Mouse (Mus musculus): ENCODE measurements at regions not wholly inside any gene's neighbourhood (a gene's known extent, or its start where the extent isn't known, plus 50 kb on each side); places are given as distances from the start of the nearest gene placed in this dataset.
A peak's percentile ranks its signal among the peaks of the same experiment; 100 is the strongest.

GRCm38 (mm10) chr1:60649303-60649850 lies 67.2 kb upstream of the Cd28 start:
- H3K27me3 ChIP-seq (replicated peaks): no peaks in the 10 kb centered on the region
- no peak overlapping the region for H3K4me2 ChIP-seq (replicated peaks)
- no peak overlapping the region for H3K9ac ChIP-seq
- whole genome bisulfite sequencing: 60% methylated on average over 8 of the region's 8 CpGs
- H3K4me3 ChIP-seq (replicated peaks): no peak overlapping the region
- no peak overlapping the region for H3K27ac ChIP-seq
- H3K9me3 ChIP-seq: no peaks in the 10 kb centered on the region
- ATAC-seq: no peak
- H3K4me1 ChIP-seq (replicated peaks): peaks cover 6% of the 10 kb centered on the region; the same call in 1 of the 2 replicates
- H3K36me3 ChIP-seq: no peaks in the 10 kb centered on the region

GRCm38 (mm10) chr1:60646828-60647227 lies 69.8 kb upstream of the Cd28 start:
- 91% methylated on average over 5 of the region's 5 CpGs for WGBS
- no peak for ATAC-seq
- H3K4me2 ChIP-seq (replicated peaks): no peak overlapping the region
- H3K9me3 ChIP-seq: no peaks in the 10 kb centered on the region
- H3K36me3 ChIP-seq: no peaks in the 10 kb centered on the region
- H3K9ac ChIP-seq: no peak overlapping the region
- no peak overlapping the region for H3K27ac ChIP-seq
- no peaks in the 10 kb centered on the region for H3K27me3 ChIP-seq (replicated peaks)
- H3K4me3 ChIP-seq (replicated peaks): no peak overlapping the region
- no peaks in the 10 kb centered on the region for H3K4me1 ChIP-seq (replicated peaks)

- Histone ChIP-seq H3K4me3 (replicated peaks) (no peak overlapping the region), H3K27ac (no peak overlapping the region), H3K4me1 (replicated peaks) (no peaks in the 10 kb centered on the region), H3K27me3 (replicated peaks) (no peaks in the 10 kb centered on the region), H3K4me2 (replicated peaks) (no peak overlapping the region), H3K9ac (no peak overlapping the region), H3K9me3 (no peaks in the 10 kb centered on the region), H3K36me3 (no peaks in the 10 kb centered on the region)
- 66% methylated on average over 5 of the region's 5 CpGs for WGBS
- ATAC-seq: no peak
Measured at GRCm38 (mm10) chr1:60646174-60646573, 70.4 kb upstream of the Cd28 start.

GRCm38 (mm10) chr1:60645176-60645575 lies 71.4 kb upstream of the Cd28 start:
- Histone ChIP-seq H3K27ac (no peak overlapping the region), H3K27me3 (replicated peaks) (no peaks in the 10 kb centered on the region), H3K4me1 (replicated peaks) (no peaks in the 10 kb centered on the region), H3K9ac (no peak overlapping the region), H3K4me2 (replicated peaks) (no peak overlapping the region), H3K36me3 (no peaks in the 10 kb centered on the region), H3K9me3 (no peaks in the 10 kb centered on the region), H3K4me3 (replicated peaks) (no peak overlapping the region)
- WGBS: 88% methylated on average over 1 of the region's 1 CpGs
- no peak for ATAC-seq

- 68% methylated on average over 3 of the region's 3 CpGs for WGBS
- Histone ChIP-seq H3K4me3 (replicated peaks) (no peak overlapping the region), H3K27ac (no peak overlapping the region), H3K27me3 (replicated peaks) (no peaks in the 10 kb centered on the region), H3K9ac (no peak overlapping the region), H3K36me3 (no peaks in the 10 kb centered on the region), H3K9me3 (no peaks in the 10 kb centered on the region), H3K4me1 (replicated peaks) (no peaks in the 10 kb centered on the region), H3K4me2 (replicated peaks) (no peak overlapping the region)
- ATAC-seq: no peak
Measured at GRCm38 (mm10) chr1:60642761-60643160, 73.8 kb upstream of the Cd28 start.

GRCm38 (mm10) chr1:60642175-60642574 lies 74.4 kb upstream of the Cd28 start:
- Histone ChIP-seq H3K4me1 (replicated peaks) (no peaks in the 10 kb centered on the region), H3K27ac (no peak overlapping the region), H3K27me3 (replicated peaks) (no peaks in the 10 kb centered on the region), H3K4me3 (replicated peaks) (no peak overlapping the region), H3K4me2 (replicated peaks) (no peak overlapping the region), H3K9ac (no peak overlapping the region), H3K36me3 (no peaks in the 10 kb centered on the region), H3K9me3 (no peaks in the 10 kb centered on the region)
- WGBS: 36% methylated on average over 2 of the region's 2 CpGs
- no peak; the same call in 1 of the 2 replicates for ATAC-seq

- peak; percentile 60 for ATAC-seq
- no peaks in the 10 kb centered on the region for H3K36me3 ChIP-seq
- no peak overlapping the region for H3K27ac ChIP-seq
- 53% methylated on average over 7 of the region's 7 CpGs for WGBS
- no peaks in the 10 kb centered on the region for H3K27me3 ChIP-seq (replicated peaks)
- no peaks in the 10 kb centered on the region for H3K9me3 ChIP-seq
- H3K4me3 ChIP-seq (replicated peaks): no peak overlapping the region
- H3K4me1 ChIP-seq (replicated peaks): no peaks in the 10 kb centered on the region
- no peak overlapping the region for H3K4me2 ChIP-seq (replicated peaks)
- no peak overlapping the region for H3K9ac ChIP-seq
Measured at GRCm38 (mm10) chr1:60641324-60641764, 74.4 kb upstream of the Raph1 start.

- no peak overlapping the region for H3K4me2 ChIP-seq (replicated peaks)
- no peak for ATAC-seq
- H3K27ac ChIP-seq: no peak overlapping the region
- H3K4me3 ChIP-seq (replicated peaks): no peak overlapping the region
- H3K9ac ChIP-seq: no peak overlapping the region
- H3K4me1 ChIP-seq (replicated peaks): no peaks in the 10 kb centered on the region
- WGBS: 82% methylated on average over 2 of the region's 2 CpGs
- no peaks in the 10 kb centered on the region for H3K9me3 ChIP-seq
- no peaks in the 10 kb centered on the region for H3K36me3 ChIP-seq
- H3K27me3 ChIP-seq (replicated peaks): no peaks in the 10 kb centered on the region
Measured at GRCm38 (mm10) chr1:60639536-60639935, 72.6 kb upstream of the Raph1 start.

- Histone ChIP-seq H3K36me3 (no peaks in the 10 kb centered on the region), H3K27ac (no peak overlapping the region), H3K4me3 (replicated peaks) (no peak overlapping the region), H3K4me1 (replicated peaks) (no peaks in the 10 kb centered on the region), H3K9me3 (no peaks in the 10 kb centered on the region), H3K4me2 (replicated peaks) (no peak overlapping the region), H3K27me3 (replicated peaks) (no peaks in the 10 kb centered on the region), H3K9ac (no peak overlapping the region)
- no peak for ATAC-seq
- 68% methylated on average over 2 of the region's 2 CpGs for WGBS
Measured at GRCm38 (mm10) chr1:60639059-60639458, 72.2 kb upstream of the Raph1 start.

- Histone ChIP-seq H3K4me3 (replicated peaks) (no peak overlapping the region), H3K27me3 (replicated peaks) (no peaks in the 10 kb centered on the region), H3K9ac (no peak overlapping the region), H3K4me2 (replicated peaks) (no peak overlapping the region), H3K4me1 (replicated peaks) (no peaks in the 10 kb centered on the region), H3K9me3 (no peaks in the 10 kb centered on the region), H3K27ac (no peak overlapping the region), H3K36me3 (no peaks in the 10 kb centered on the region)
- 52% methylated on average over 3 of the region's 3 CpGs for WGBS
- ATAC-seq: peak; percentile 77
Measured at GRCm38 (mm10) chr1:60636802-60637452, 70.0 kb upstream of the Raph1 start.

GRCm38 (mm10) chr1:60627786-60628453 lies 61.0 kb upstream of the Raph1 start:
- Histone ChIP-seq H3K4me2 (replicated peaks) (no peak overlapping the region), H3K4me3 (replicated peaks) (no peak overlapping the region), H3K9me3 (no peaks in the 10 kb centered on the region), H3K27me3 (replicated peaks) (no peaks in the 10 kb centered on the region), H3K27ac (no peak overlapping the region), H3K4me1 (replicated peaks) (0 out of 2 replicates have a peak, but pooled peaks cover 6% of the 10 kb centered on the region), H3K9ac (no peak overlapping the region), H3K36me3 (no peaks in the 10 kb centered on the region)
- WGBS: 39% methylated on average over 9 of the region's 9 CpGs
- ATAC-seq: no peak

GRCm38 (mm10) chr1:60627367-60627766 lies 60.5 kb upstream of the Raph1 start:
- Histone ChIP-seq H3K36me3 (no peaks in the 10 kb centered on the region), H3K27ac (no peak overlapping the region), H3K4me1 (replicated peaks) (0 out of 2 replicates have a peak, but pooled peaks cover 6% of the 10 kb centered on the region), H3K9me3 (no peaks in the 10 kb centered on the region), H3K4me2 (replicated peaks) (no peak overlapping the region), H3K4me3 (replicated peaks) (no peak overlapping the region), H3K27me3 (replicated peaks) (no peaks in the 10 kb centered on the region), H3K9ac (no peak overlapping the region)
- no peak for ATAC-seq
- 54% methylated on average over 4 of the region's 4 CpGs for WGBS

All from intestine, embryonic 15.5 days (tissue).